Mouse (Mus musculus): Measurements from ENCODE around the gene Nusap1.
A peak's percentile ranks its signal among the peaks of the same experiment; 100 is the strongest.
"Not testable (repeated sequence)": the region's sequence is repeated elsewhere in the genome, so short reads cannot be mapped to it uniquely, and the experiment has no call there.

Gene Nusap1

GRCm38 (mm10) chr2:119644254-119644653 lies 26.2 kb downstream of the Nusap1 start:
- DNase-seq (ENCODE audit: low spot score in 2 of 2) = no peak

- DNase-seq (ENCODE audit: low spot score in 2 of 2) = peak; percentile 76 to 83
Observed at GRCm38 (mm10) chr2:119662220-119663182, 44.4 kb downstream of the Nusap1 start, which contains the start of gene Ndufaf1. Gene Ndufaf1, minus strand, starts transcription at chr2:119662827.

GRCm38 (mm10) chr2:119665744-119666143 lies 47.6 kb downstream of the Nusap1 start:
- DNase-seq (ENCODE audit: low spot score in 2 of 2) = not testable (repeated sequence)

- peak; percentile 14 to 39 for DNase-seq (ENCODE audit: low spot score in 2 of 2)
Observed at GRCm38 (mm10) chr2:119669010-119669409, 50.9 kb downstream of the Nusap1 start.

- peak; percentile 99 for DNase-seq (ENCODE audit: low spot score in 2 of 2)
Observed at GRCm38 (mm10) chr2:119674525-119675214, 56.6 kb downstream of the Nusap1 start, which contains the start of gene Rtf1. Gene Rtf1, plus strand, starts transcription at chr2:119675068.

GRCm38 (mm10) chr2:119675215-119675784 lies 57.2 kb downstream of the Nusap1 start:
- no peak for DNase-seq (ENCODE audit: low spot score in 2 of 2)

GRCm38 (mm10) chr2:119675831-119676230 lies 57.7 kb downstream of the Nusap1 start:
- DNase-seq (ENCODE audit: low spot score in 2 of 2) = no peak

- DNase-seq (ENCODE audit: low spot score in 2 of 2) = no peak
Observed at GRCm38 (mm10) chr2:119683706-119684105, 65.6 kb downstream of the Nusap1 start.

GRCm38 (mm10) chr2:119692003-119692701 lies 74.1 kb downstream of the Nusap1 start:
- no peak for DNase-seq (ENCODE audit: low spot score in 2 of 2)

- DNase-seq (ENCODE audit: low spot score in 2 of 2) = no peak
Observed at GRCm38 (mm10) chr2:119694826-119695225, 76.7 kb downstream of the Nusap1 start.

GRCm38 (mm10) chr2:119696111-119696510 lies 78.0 kb downstream of the Nusap1 start:
- DNase-seq (ENCODE audit: low spot score in 2 of 2) = no peak

GRCm38 (mm10) chr2:119698472-119698871 lies 80.4 kb downstream of the Nusap1 start:
- peak in 1 of 2 experiments; percentile 61 for DNase-seq (ENCODE audit: low spot score in 2 of 2)

- DNase-seq (ENCODE audit: low spot score in 2 of 2) = no peak
Observed at GRCm38 (mm10) chr2:119699962-119700361, 81.9 kb downstream of the Nusap1 start.
